Mouse (Mus musculus) gastrocnemius, postnatal 10 days (tissue): Measurements from ENCODE around the gene Hspb6. TPM values are rescaled to one million over a fixed set of nuclear protein-coding genes. Genes with fewer than 3 reads are reported as not detected.
A peak's percentile ranks its signal among the peaks of the same experiment; 100 is the strongest.

ENCODE experiments used
- DNase-seq: peaks from one replicate; pipeline ENCODE4 v3.0.0; 2021; ENCODE audit warnings: mixed read lengths
- long read RNA-seq, 2 experiments: library from polyadenylated mRNA; stranded (forward); transcript quantifications; one replicate each; pipeline ENCODE4 v2.0.0; 2021
- total RNA-seq, 2 experiments: library from RNA; stranded (reverse); gene quantifications; 2 replicates each; pipeline ENCODE4 v1.2.3; 2021

Hspb6 gene
- 100 to 1,000 TPM; 304 to 323 TPM for total RNA-seq
- long read RNA-seq, experiment 1, transcript Hspb6-201 (3 exons, 1,363 nt), result major isoform, 181 of 208 reads
- long read RNA-seq, experiment 1, partial matches to known transcripts, result 6 of 208 reads
- long read RNA-seq, experiment 1, other reads (novel, unspliced or antisense), result 16 of 208 reads
- long read RNA-seq, experiment 2, transcript Hspb6-201 (3 exons, 1,363 nt), result major isoform, 220 of 235 reads
- long read RNA-seq, experiment 2, partial matches to known transcripts, result 3 of 235 reads
- long read RNA-seq, experiment 2, other reads (novel, unspliced or antisense), result 10 of 235 reads

- DNase-seq, result peak; percentile 95
Measured at GRCm38 (mm10) chr7:30552102-30553020, at the start of gene Hspb6, which contains the start of gene Proser3. Hspb6 (plus strand) TSS chr7:30552178. Proser3 (minus strand) TSS chr7:30552299.

GRCm38 (mm10) chr7:30508061-30508460 is 43.9 kb upstream of the Hspb6 start:
- no peak for DNase-seq

GRCm38 (mm10) chr7:30515003-30515760 is 36.8 kb upstream of the Hspb6 start:
- DNase-seq, result no peak

GRCm38 (mm10) chr7:30518325-30518724 is 33.7 kb upstream of the Hspb6 start:
- no peak for DNase-seq

- DNase-seq, result no peak
Measured at GRCm38 (mm10) chr7:30520396-30520795, 31.6 kb upstream of the Hspb6 start.

GRCm38 (mm10) chr7:30520856-30521255 is 31.1 kb upstream of the Hspb6 start:
- no peak for DNase-seq

- no peak for DNase-seq
Measured at GRCm38 (mm10) chr7:30522871-30523270, 29.1 kb upstream of the Hspb6 start.

- no peak for DNase-seq
Measured at GRCm38 (mm10) chr7:30524487-30524886, 27.5 kb upstream of the Hspb6 start.

- no peak for DNase-seq
Measured at GRCm38 (mm10) chr7:30525954-30526353, 26.0 kb upstream of the Hspb6 start.

- no peak for DNase-seq
Measured at GRCm38 (mm10) chr7:30526399-30526798, 25.6 kb upstream of the Hspb6 start.

GRCm38 (mm10) chr7:30526981-30527380 is 25.0 kb upstream of the Hspb6 start:
- no peak for DNase-seq

GRCm38 (mm10) chr7:30531291-30531815 is 20.6 kb upstream of the Hspb6 start:
- no peak for DNase-seq

GRCm38 (mm10) chr7:30532931-30533330 is 19.0 kb upstream of the Hspb6 start:
- no peak for DNase-seq

- no peak for DNase-seq
Measured at GRCm38 (mm10) chr7:30533941-30534632, 17.9 kb upstream of the Hspb6 start.

- peak; percentile 94 for DNase-seq
Measured at GRCm38 (mm10) chr7:30534633-30535577, 17.1 kb upstream of the Hspb6 start, which contains the start of gene Arhgap33. Arhgap33 (minus strand) TSS chr7:30535060.

- no peak for DNase-seq
Measured at GRCm38 (mm10) chr7:30540572-30540971, 11.4 kb upstream of the Hspb6 start.

GRCm38 (mm10) chr7:30544327-30544726 is 7.7 kb upstream of the Hspb6 start:
- no peak for DNase-seq

GRCm38 (mm10) chr7:30549880-30550279 is 2.1 kb upstream of the Hspb6 start:
- no peak for DNase-seq

- DNase-seq, result no peak
Measured at GRCm38 (mm10) chr7:30550603-30551002, 1.4 kb upstream of the Hspb6 start.

- no peak for DNase-seq
Measured at GRCm38 (mm10) chr7:30551445-30552101, 405 bp upstream of the Hspb6 start.
